Mouse (Mus musculus) stomach, embryonic 14.5 days (tissue): ENCODE results near the gene Bst1. TPM values are rescaled to one million over a fixed set of nuclear protein-coding genes. Genes with fewer than 3 reads are reported as not detected.

Experiments
- ATAC-seq: fragments of 200-750 bp; cut with Nextera tagmentation; 2 replicates; pipeline ENCODE4 v1.8.0; 2017; ENCODE audit warnings: low read depth, moderate TSS enrichment; ENCODE audit not compliant: insufficient number of reproducible peaks, insufficient read depth, low FRiP score
- H3K27ac ChIP-seq: fragments of 300-500 bp; sonication (generic); 2 replicates; pipeline ENCODE4 v1.5.1; 2014; ENCODE audit warnings: mild to moderate bottlenecking, low read length, moderate library complexity, mixed read lengths
- H3K27me3 ChIP-seq: fragments of 300-500 bp; sonication (generic); 2 replicates; pipeline ENCODE4 v1.6.1; 2014; ENCODE audit warnings: low read length, control low read depth, mixed read lengths; ENCODE audit not compliant: control insufficient read depth, insufficient read depth
- H3K36me3 ChIP-seq: fragments of 300-500 bp; sonication (generic); 2 replicates; pipeline ENCODE4 v1.6.1; 2014; ENCODE audit warnings: mild to moderate bottlenecking, control low read depth, low read length, moderate library complexity, mixed read lengths; ENCODE audit not compliant: control insufficient read depth, insufficient read depth
- H3K4me1 ChIP-seq: fragments of 300-500 bp; sonication (generic); 2 replicates; pipeline ENCODE4 v1.6.1; 2014; ENCODE audit warnings: low read length, control low read depth, mixed read lengths; ENCODE audit not compliant: control insufficient read depth, insufficient read depth
- H3K4me2 ChIP-seq: fragments of 300-500 bp; sonication (generic); replicated peaks from 2 replicates; pipeline ENCODE4 v1.6.1; 2014; ENCODE audit warnings: low read depth, low read length, control low read depth
- H3K4me3 ChIP-seq: fragments of 300-500 bp; sonication (generic); 2 replicates; pipeline ENCODE4 v1.5.1; 2014; ENCODE audit warnings: low read depth, low read length, control low read depth
- H3K9ac ChIP-seq: fragments of 300-500 bp; sonication (generic); replicated peaks from 2 replicates; pipeline ENCODE4 v1.6.1; 2014; ENCODE audit warnings: low read depth, mild to moderate bottlenecking, control low read depth, low read length, moderate library complexity, mixed read lengths
- H3K9me3 ChIP-seq: fragments of 300-500 bp; sonication (generic); 2 replicates; pipeline ENCODE4 v1.6.1; 2016; ENCODE audit warnings: low read depth, low read length, control low read depth; ENCODE audit not compliant: control insufficient read depth
- WGBS: fragments of 180-500 bp; shearing (Covaris S2); extraction: QIAGEN DNeasy Blood & Tissue Kit; methylation state at CpG from one replicate; pipeline ENCODE4 v1.1.7; 2014; 5-methylcytosine and 5-hydroxymethylcytosine counted together
- polyA plus RNA-seq: library from polyadenylated mRNA; unstranded; fragments of >200 nt; fragmentation: Nextera tagmentation; extraction: Ambion mirVana; gene quantifications from 2 replicates; pipeline ENCODE4 v1.2.1, GENCODE M21; 2014

The Bst1 gene
- 0.18 and 0.19 TPM in 2 replicates for polyA plus RNA-seq

DNA sequence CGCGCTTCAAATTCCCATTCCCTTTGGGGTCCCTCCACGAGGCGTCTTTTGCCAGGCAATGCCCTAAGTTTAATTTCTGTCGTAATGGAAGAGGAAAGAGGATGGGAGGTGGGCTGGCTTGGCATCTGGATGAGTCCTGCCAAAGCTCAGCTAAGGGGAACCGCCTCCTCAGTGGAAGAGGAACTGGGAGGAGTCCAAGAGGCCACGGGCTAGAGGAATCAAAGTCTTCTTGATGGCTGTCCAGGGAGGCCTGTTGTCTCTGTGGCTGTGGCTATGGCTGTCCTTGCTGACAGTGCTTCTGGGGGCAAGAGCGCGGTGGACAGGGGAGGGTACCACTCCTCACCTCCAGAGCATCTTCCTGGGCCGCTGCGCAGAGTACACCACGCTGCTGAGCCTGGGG is at the start of gene Bst1:
Gene Bst1, plus strand, starts transcription at position 191 of the 400 bp plus-strand sequence.
- no peaks in the 10 kb centered on the region for H3K27me3 ChIP-seq
- ATAC-seq: no peak
- 42% methylated on average over 12 of the region's 12 CpGs for WGBS

DNA sequence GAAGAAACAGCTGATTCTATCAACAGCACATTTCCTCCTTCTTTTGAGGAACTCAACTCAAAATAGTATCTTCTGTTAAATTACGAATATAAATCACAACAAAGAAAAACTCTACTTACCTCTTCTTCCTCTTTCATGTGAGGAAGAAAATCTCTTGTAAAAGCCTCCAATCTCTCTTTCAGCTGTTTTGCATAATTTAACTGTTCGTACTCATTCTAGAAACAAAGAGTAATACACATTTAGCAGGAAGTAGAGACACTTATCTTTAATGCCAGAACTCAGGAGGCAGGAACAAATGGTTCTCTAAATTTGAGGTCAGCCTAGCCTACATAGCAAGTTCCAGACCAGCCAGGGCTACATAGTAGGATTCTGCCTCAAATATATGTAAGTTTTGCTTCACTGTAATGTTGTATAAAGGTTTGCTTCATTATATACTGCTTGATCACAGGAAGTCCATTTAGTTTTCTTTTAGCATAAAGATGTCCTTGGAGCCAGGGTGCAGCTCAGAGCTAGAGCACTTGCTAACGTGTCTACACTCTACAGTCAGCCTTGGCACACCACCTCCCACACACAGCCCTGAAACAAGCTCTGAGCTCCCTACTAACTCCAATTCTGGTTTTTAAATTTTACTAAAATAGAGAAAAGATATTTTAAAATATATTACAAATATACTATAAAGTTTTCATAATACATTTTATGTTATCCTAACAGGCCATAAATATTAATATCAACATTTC is 47.9 kb upstream of the Bst1 start:
- H3K4me2 ChIP-seq: no peak overlapping the region
- no peak overlapping the region for H3K4me3 ChIP-seq
- ATAC-seq: no peak
- H3K9me3 ChIP-seq: no peaks in the 10 kb centered on the region
- 83% methylated on average over 3 of the region's 3 CpGs for WGBS
- peaks cover 29% of the 10 kb centered on the region for H3K36me3 ChIP-seq
- no peak overlapping the region for H3K27ac ChIP-seq
- H3K4me1 ChIP-seq: no peaks in the 10 kb centered on the region
- no peak overlapping the region for H3K9ac ChIP-seq
- no peaks in the 10 kb centered on the region for H3K27me3 ChIP-seq

More for the DNA sequence above, at the start of gene Bst1:
- H3K9ac ChIP-seq: no peak within 1 kb of the TSS
- H3K36me3 ChIP-seq: no peaks in the 10 kb centered on the region
- no peaks in the 10 kb centered on the region for H3K4me1 ChIP-seq
- H3K4me3 ChIP-seq: no peak within 1 kb of the TSS
- no peaks in the 10 kb centered on the region for H3K9me3 ChIP-seq
- no peak within 1 kb of the TSS for H3K4me2 ChIP-seq
- H3K27ac ChIP-seq: no peak within 1 kb of the TSS

DNA sequence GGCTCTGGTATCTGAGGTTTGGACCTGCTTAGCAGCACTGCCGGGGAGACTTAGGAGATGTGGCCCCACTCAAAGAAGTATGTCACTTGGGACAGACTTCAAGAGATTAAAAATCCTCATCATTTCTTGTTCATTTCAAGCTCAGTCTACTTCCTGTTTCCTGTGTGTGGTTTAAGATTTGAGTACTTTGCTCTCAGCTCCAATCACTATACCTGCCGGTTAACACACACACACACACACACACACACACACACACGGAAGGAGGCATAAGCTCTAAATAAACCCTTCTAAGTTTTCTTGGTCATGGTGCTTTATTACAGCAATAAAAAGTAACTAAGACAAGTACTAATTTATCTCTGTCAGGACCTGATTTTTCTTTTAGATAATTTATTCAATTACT is 47.1 kb upstream of the Bst1 start:
- H3K36me3 ChIP-seq: peaks cover 25% of the 10 kb centered on the region

DNA sequence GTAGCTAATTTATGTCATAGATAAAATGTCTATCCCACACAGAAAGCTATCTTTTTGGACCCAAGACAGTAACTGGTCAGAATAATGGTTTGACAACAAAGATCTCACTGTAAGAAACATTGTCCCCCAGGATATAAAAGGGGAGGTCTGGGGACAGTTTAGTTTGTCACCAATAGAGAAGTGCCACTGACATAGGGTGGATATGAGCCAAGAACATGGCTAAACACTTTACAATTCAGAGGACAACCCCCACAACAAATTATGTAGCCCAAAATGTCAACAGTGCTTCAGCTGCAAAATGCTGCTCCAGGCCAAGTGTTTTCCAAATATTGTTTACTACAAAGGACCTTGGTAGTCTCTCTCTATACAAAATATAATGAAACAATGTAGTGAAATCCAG is 42.3 kb upstream of the Bst1 start:
- no peaks in the 10 kb centered on the region for H3K9me3 ChIP-seq
- H3K27ac ChIP-seq: no peak overlapping the region
- peaks cover 7% of the 10 kb centered on the region for H3K4me1 ChIP-seq
- no peak overlapping the region for H3K4me3 ChIP-seq
- no peak for ATAC-seq
- H3K36me3 ChIP-seq: 0 out of 2 replicates have a peak, but pooled peaks cover 4% of the 10 kb centered on the region
- H3K9ac ChIP-seq: no peak overlapping the region
- H3K4me2 ChIP-seq: no peak overlapping the region
- H3K27me3 ChIP-seq: no peaks in the 10 kb centered on the region

More for the DNA sequence above, 47.1 kb upstream of the Bst1 start:
- H3K4me1 ChIP-seq: no peaks in the 10 kb centered on the region
- no peak overlapping the region for H3K4me2 ChIP-seq
- no peak overlapping the region for H3K9ac ChIP-seq
- H3K27ac ChIP-seq: no peak overlapping the region
- no peaks in the 10 kb centered on the region for H3K9me3 ChIP-seq
- ATAC-seq: no peak
- H3K4me3 ChIP-seq: no peak overlapping the region
- no peaks in the 10 kb centered on the region for H3K27me3 ChIP-seq
- 87% methylated on average over 3 of the region's 3 CpGs for WGBS

DNA sequence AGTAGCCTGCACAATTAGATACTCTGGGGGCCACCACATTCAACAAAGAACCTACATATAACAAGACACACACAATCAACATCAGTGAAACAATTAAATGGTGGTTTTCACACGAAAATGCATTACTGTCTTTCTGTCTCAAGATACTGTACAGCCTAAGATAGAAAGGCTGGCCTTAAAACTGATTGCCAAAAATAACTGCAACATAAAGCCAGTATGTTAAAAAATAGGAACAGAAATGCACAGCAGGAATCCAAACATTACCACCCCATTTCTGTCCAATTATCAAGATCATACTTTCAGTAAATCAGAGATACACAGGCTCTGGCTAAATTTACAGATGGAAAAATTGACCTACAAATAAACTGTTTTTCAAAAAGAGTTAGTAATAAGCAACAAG is 41.7 kb upstream of the Bst1 start:
- H3K9me3 ChIP-seq: no peaks in the 10 kb centered on the region
- ATAC-seq: no peak
- peaks cover 7% of the 10 kb centered on the region for H3K4me1 ChIP-seq
- H3K27ac ChIP-seq: no peak overlapping the region
- H3K36me3 ChIP-seq: 0 out of 2 replicates have a peak, but pooled peaks cover 4% of the 10 kb centered on the region
- no peaks in the 10 kb centered on the region for H3K27me3 ChIP-seq
- 52% methylated on average over 1 of the region's 1 CpGs for WGBS
- H3K4me3 ChIP-seq: no peak overlapping the region
- no peak overlapping the region for H3K4me2 ChIP-seq
- no peak overlapping the region for H3K9ac ChIP-seq

DNA sequence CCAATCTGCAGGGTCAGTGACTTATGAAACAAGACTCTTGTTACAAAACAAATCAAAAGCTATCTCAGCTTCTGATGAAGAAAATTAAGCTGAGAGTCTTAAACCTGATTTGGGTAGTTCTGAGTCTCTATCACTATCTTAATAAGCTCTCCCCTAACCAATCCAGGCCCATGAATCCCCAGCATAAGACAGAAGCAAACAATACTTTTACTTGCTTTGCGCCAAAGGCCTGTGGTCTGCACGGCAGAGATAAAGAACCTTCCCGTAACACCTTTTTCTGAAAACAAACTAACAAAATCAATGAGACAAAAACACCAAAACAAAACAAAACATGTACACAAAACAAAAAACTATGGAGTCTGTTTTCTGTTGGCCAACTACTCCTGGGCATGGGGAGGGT is 40.1 kb upstream of the Bst1 start:
- Histone ChIP-seq H3K4me2 (no peak overlapping the region), H3K27ac (no peak overlapping the region), H3K36me3 (no peaks in the 10 kb centered on the region), H3K4me1 (peaks cover 7% of the 10 kb centered on the region), H3K9ac (no peak overlapping the region), H3K27me3 (no peaks in the 10 kb centered on the region), H3K9me3 (no peaks in the 10 kb centered on the region), H3K4me3 (no peak overlapping the region)
- 88% methylated on average over 3 of the region's 3 CpGs for WGBS
- no peak for ATAC-seq

DNA sequence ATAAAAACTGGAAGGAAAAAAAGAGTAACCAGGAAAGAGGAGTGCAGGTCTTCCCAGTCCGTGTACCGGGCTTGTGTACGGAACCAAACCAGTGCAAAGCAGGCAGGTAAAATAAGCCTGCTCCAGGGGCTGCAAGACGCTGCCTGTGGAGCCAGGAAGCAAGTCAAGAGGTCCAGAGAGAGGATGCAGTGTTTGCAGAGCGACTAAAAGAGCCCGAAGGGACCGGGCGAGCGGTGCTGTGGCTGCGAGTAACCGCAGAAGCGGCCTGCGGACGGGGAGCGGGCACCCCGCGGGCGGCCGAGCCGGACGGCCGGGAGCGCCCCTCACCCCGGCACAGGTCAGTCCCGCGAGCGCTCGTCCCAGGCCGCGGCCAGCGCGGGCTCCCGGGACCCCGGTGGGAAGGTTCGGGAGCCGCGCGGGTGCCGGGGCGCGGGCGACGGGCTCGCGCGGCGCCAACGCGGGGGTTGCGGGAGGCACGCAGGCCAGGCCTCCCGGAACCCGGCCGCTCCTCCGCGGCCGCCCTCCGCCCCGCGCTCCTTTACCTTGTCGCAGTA is 37.2 kb upstream of the Bst1 start:
- Histone ChIP-seq H3K27me3 (no peaks in the 10 kb centered on the region), H3K4me1 (peaks cover 7% of the 10 kb centered on the region), H3K9ac (peak overlapping the region; percentile 95), H3K4me3 (peak overlapping the region; percentile 88), H3K9me3 (no peaks in the 10 kb centered on the region), H3K4me2 (peak overlapping the region; percentile 76), H3K36me3 (no peaks in the 10 kb centered on the region), H3K27ac (peak overlapping the region; percentile 95)
- peak; percentile 62 for ATAC-seq
- WGBS: 1% methylated on average over 49 of the region's 61 CpGs

DNA sequence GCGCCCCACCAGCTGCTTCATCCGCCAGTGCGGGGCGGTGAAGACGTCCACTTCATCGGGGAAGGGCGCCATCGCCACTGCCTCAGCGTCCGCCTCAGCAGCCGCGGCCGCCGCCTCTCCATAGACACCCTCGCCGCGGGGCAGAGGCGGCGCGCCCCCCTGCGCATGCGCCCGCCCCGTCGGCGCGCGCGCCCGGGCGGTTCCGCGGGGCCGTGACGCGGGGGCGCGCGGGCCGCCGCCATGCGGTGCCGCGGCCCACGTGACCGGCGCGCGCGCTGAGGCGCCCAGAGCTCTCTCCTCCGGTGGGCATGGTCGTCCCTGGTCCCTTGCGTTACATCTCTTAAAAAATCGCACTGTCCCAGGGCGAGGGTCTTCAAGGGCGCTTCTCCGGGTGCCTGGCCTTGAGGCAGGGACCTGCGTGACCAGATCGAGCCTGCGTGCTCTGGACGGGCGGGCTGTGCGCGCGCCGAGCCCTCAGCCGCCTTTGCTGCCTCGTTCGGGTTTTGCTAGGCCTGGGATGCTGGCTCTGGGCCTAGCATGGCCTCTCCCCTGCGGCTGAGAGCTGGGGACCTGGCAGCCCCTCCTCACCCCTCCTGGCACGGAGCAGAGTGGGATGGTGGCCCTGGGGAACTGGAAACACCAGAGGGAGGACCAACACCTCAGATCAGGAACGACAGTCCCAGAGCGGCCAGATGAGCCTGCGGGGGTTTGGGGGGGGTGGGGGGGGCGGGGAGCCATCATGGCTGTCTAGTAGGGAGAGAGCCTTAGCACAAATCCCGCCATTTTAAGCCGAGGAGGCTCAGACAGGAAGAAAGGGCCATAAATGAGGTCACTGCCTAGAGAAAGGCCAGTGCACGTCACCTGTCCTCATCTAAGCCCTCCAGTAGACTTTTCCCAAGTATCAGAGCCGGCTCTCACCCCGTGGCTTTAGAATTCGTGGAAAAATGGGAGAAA is 36.4 kb upstream of the Bst1 start:
- peak overlapping the region; percentile 95 for H3K9ac ChIP-seq
- H3K4me3 ChIP-seq: peak overlapping the region; percentile 88
- H3K36me3 ChIP-seq: no peaks in the 10 kb centered on the region
- peaks cover 7% of the 10 kb centered on the region for H3K4me1 ChIP-seq
- ATAC-seq: peak; percentile 90
- H3K4me2 ChIP-seq: peak overlapping the region; percentile 76
- 3% methylated on average over 69 of the region's 82 CpGs for WGBS
- H3K27ac ChIP-seq: peak overlapping the region; percentile 95
- no peaks in the 10 kb centered on the region for H3K9me3 ChIP-seq
- H3K27me3 ChIP-seq: no peaks in the 10 kb centered on the region
